Mouse (Mus musculus): Measurements from ENCODE around the gene Prkce. TPM values are rescaled to one million over a fixed set of nuclear protein-coding genes. Genes with fewer than 3 reads are reported as not detected.

Gene Prkce
- polyA plus RNA-seq, 1 experiment from 2014 or later, result 35.7 TPM

- Histone ChIP-seq H3K4me1 (ENCODE audit: control insufficient read depth, insufficient read depth, low read depth, low read length) (no peaks in the 10 kb centered on the region), H3K9ac (ENCODE audit: low read depth, low read length) (no peak overlapping the region), H3K36me3 (ENCODE audit: control insufficient read depth, insufficient read depth, low read length) (no peaks in the 10 kb centered on the region), H3K4me3 (ENCODE audit: low read length) (no peak overlapping the region), H3K27ac (ENCODE audit: low read depth, low read length) (no peak overlapping the region), H3K9me3 (ENCODE audit: control insufficient read depth, low read length) (no peaks in the 10 kb centered on the region), H3K27me3 (replicated peaks; ENCODE audit: control insufficient read depth, insufficient read depth, low read length) (no peaks in the 10 kb centered on the region), H3K4me2 (ENCODE audit: low read length) (no peak overlapping the region)
- 76% methylated on average over 15 of the region's 15 CpGs for WGBS
- no peak for ATAC-seq
These were observed 391.8 kb downstream of the Prkce start for GRCm38 (mm10) chr17:86559206-86559891.

- no peaks in the 10 kb centered on the region for H3K36me3 ChIP-seq (ENCODE audit: control insufficient read depth, insufficient read depth, low read length)
- no peak overlapping the region for H3K9ac ChIP-seq (ENCODE audit: low read depth, low read length)
- H3K4me3 ChIP-seq (ENCODE audit: low read length), result no peak overlapping the region
- WGBS, result 88% methylated on average over 3 of the region's 3 CpGs
- no peaks in the 10 kb centered on the region for H3K9me3 ChIP-seq (ENCODE audit: control insufficient read depth, low read length)
- H3K27ac ChIP-seq (ENCODE audit: low read depth, low read length), result no peak overlapping the region
- no peak overlapping the region for H3K4me2 ChIP-seq (ENCODE audit: low read length)
- no peaks in the 10 kb centered on the region for H3K4me1 ChIP-seq (ENCODE audit: control insufficient read depth, insufficient read depth, low read depth, low read length)
- ATAC-seq, result no peak
- H3K27me3 ChIP-seq (replicated peaks; ENCODE audit: control insufficient read depth, insufficient read depth, low read length), result no peaks in the 10 kb centered on the region
These were observed 392.9 kb downstream of the Prkce start for GRCm38 (mm10) chr17:86560499-86560898.

- H3K4me2 ChIP-seq (ENCODE audit: low read length), result no peak overlapping the region
- no peaks in the 10 kb centered on the region for H3K9me3 ChIP-seq (ENCODE audit: control insufficient read depth, low read length)
- H3K4me1 ChIP-seq (ENCODE audit: control insufficient read depth, insufficient read depth, low read depth, low read length), result no peaks in the 10 kb centered on the region
- no peaks in the 10 kb centered on the region for H3K27me3 ChIP-seq (replicated peaks; ENCODE audit: control insufficient read depth, insufficient read depth, low read length)
- H3K27ac ChIP-seq (ENCODE audit: low read depth, low read length), result no peak overlapping the region
- no peak overlapping the region for H3K9ac ChIP-seq (ENCODE audit: low read depth, low read length)
- no peak overlapping the region for H3K4me3 ChIP-seq (ENCODE audit: low read length)
- WGBS, result 82% methylated on average over 5 of the region's 5 CpGs
- no peak for ATAC-seq
- no peaks in the 10 kb centered on the region for H3K36me3 ChIP-seq (ENCODE audit: control insufficient read depth, insufficient read depth, low read length)
These were observed 402.9 kb downstream of the Prkce start for GRCm38 (mm10) chr17:86570491-86570890.

- H3K4me2 ChIP-seq (ENCODE audit: low read length), result no peak overlapping the region
- no peak overlapping the region for H3K27ac ChIP-seq (ENCODE audit: low read depth, low read length)
- H3K36me3 ChIP-seq (ENCODE audit: control insufficient read depth, insufficient read depth, low read length), result no peaks in the 10 kb centered on the region
- 89% methylated on average over 3 of the region's 3 CpGs for WGBS
- H3K4me1 ChIP-seq (ENCODE audit: control insufficient read depth, insufficient read depth, low read depth, low read length), result no peaks in the 10 kb centered on the region
- ATAC-seq, result no peak
- H3K4me3 ChIP-seq (ENCODE audit: low read length), result no peak overlapping the region
- no peaks in the 10 kb centered on the region for H3K27me3 ChIP-seq (replicated peaks; ENCODE audit: control insufficient read depth, insufficient read depth, low read length)
- H3K9ac ChIP-seq (ENCODE audit: low read depth, low read length), result no peak overlapping the region
- no peaks in the 10 kb centered on the region for H3K9me3 ChIP-seq (ENCODE audit: control insufficient read depth, low read length)
These were observed 403.7 kb downstream of the Prkce start for GRCm38 (mm10) chr17:86571266-86571665.

- no peak overlapping the region for H3K27ac ChIP-seq (ENCODE audit: low read depth, low read length)
- H3K27me3 ChIP-seq (replicated peaks; ENCODE audit: control insufficient read depth, insufficient read depth, low read length), result no peaks in the 10 kb centered on the region
- H3K4me1 ChIP-seq (ENCODE audit: control insufficient read depth, insufficient read depth, low read depth, low read length), result no peaks in the 10 kb centered on the region
- no peaks in the 10 kb centered on the region for H3K36me3 ChIP-seq (ENCODE audit: control insufficient read depth, insufficient read depth, low read length)
- no peaks in the 10 kb centered on the region for H3K9me3 ChIP-seq (ENCODE audit: control insufficient read depth, low read length)
- no peak overlapping the region for H3K4me2 ChIP-seq (ENCODE audit: low read length)
- 87% methylated on average over 6 of the region's 6 CpGs for WGBS
- no peak for ATAC-seq
- H3K4me3 ChIP-seq (ENCODE audit: low read length), result no peak overlapping the region
- no peak overlapping the region for H3K9ac ChIP-seq (ENCODE audit: low read depth, low read length)
These were observed 404.6 kb downstream of the Prkce start for GRCm38 (mm10) chr17:86572136-86572535.

- no peak overlapping the region for H3K9ac ChIP-seq (ENCODE audit: low read depth, low read length)
- H3K4me3 ChIP-seq (ENCODE audit: low read length), result no peak overlapping the region
- no peak for ATAC-seq
- H3K4me1 ChIP-seq (ENCODE audit: control insufficient read depth, insufficient read depth, low read depth, low read length), result no peaks in the 10 kb centered on the region
- 78% methylated on average over 8 of the region's 8 CpGs for WGBS
- no peaks in the 10 kb centered on the region for H3K27me3 ChIP-seq (replicated peaks; ENCODE audit: control insufficient read depth, insufficient read depth, low read length)
- H3K27ac ChIP-seq (ENCODE audit: low read depth, low read length), result no peak overlapping the region
- no peaks in the 10 kb centered on the region for H3K9me3 ChIP-seq (ENCODE audit: control insufficient read depth, low read length)
- H3K36me3 ChIP-seq (ENCODE audit: control insufficient read depth, insufficient read depth, low read length), result no peaks in the 10 kb centered on the region
- H3K4me2 ChIP-seq (ENCODE audit: low read length), result no peak overlapping the region
These were observed 405.0 kb downstream of the Prkce start for GRCm38 (mm10) chr17:86572576-86572975.

GRCm38 (mm10) chr17:86573596-86574248 is 406.1 kb downstream of the Prkce start:
- no peak overlapping the region for H3K4me2 ChIP-seq (ENCODE audit: low read length)
- no peaks in the 10 kb centered on the region for H3K36me3 ChIP-seq (ENCODE audit: control insufficient read depth, insufficient read depth, low read length)
- ATAC-seq, result no peak
- no peak overlapping the region for H3K4me3 ChIP-seq (ENCODE audit: low read length)
- H3K9ac ChIP-seq (ENCODE audit: low read depth, low read length), result no peak overlapping the region
- WGBS, result 81% methylated on average over 16 of the region's 16 CpGs
- H3K27ac ChIP-seq (ENCODE audit: low read depth, low read length), result no peak overlapping the region
- H3K9me3 ChIP-seq (ENCODE audit: control insufficient read depth, low read length), result no peaks in the 10 kb centered on the region
- H3K4me1 ChIP-seq (ENCODE audit: control insufficient read depth, insufficient read depth, low read depth, low read length), result no peaks in the 10 kb centered on the region
- H3K27me3 ChIP-seq (replicated peaks; ENCODE audit: control insufficient read depth, insufficient read depth, low read length), result no peaks in the 10 kb centered on the region

- no peak overlapping the region for H3K9ac ChIP-seq (ENCODE audit: low read depth, low read length)
- WGBS, result 74% methylated on average over 6 of the region's 6 CpGs
- ATAC-seq, result no peak
These were observed 413.1 kb downstream of the Prkce start for GRCm38 (mm10) chr17:86580724-86581123.

GRCm38 (mm10) chr17:86582341-86582740 is 414.8 kb downstream of the Prkce start:
- no peak overlapping the region for H3K9ac ChIP-seq (ENCODE audit: low read depth, low read length)
- WGBS, result 75% methylated on average over 4 of the region's 4 CpGs
- no peaks in the 10 kb centered on the region for H3K9me3 ChIP-seq (ENCODE audit: control insufficient read depth, low read length)
- H3K36me3 ChIP-seq (ENCODE audit: control insufficient read depth, insufficient read depth, low read length), result no peaks in the 10 kb centered on the region
- H3K4me1 ChIP-seq (ENCODE audit: control insufficient read depth, insufficient read depth, low read depth, low read length), result no peaks in the 10 kb centered on the region
- no peak overlapping the region for H3K4me3 ChIP-seq (ENCODE audit: low read length)
- no peaks in the 10 kb centered on the region for H3K27me3 ChIP-seq (replicated peaks; ENCODE audit: control insufficient read depth, insufficient read depth, low read length)
- no peak overlapping the region for H3K4me2 ChIP-seq (ENCODE audit: low read length)
- no peak for ATAC-seq
- no peak overlapping the region for H3K27ac ChIP-seq (ENCODE audit: low read depth, low read length)

More at GRCm38 (mm10) chr17:86580724-86581123, 413.1 kb downstream of the Prkce start:
- Histone ChIP-seq H3K27ac (ENCODE audit: low read depth, low read length) (no peak overlapping the region), H3K4me1 (ENCODE audit: control insufficient read depth, insufficient read depth, low read depth, low read length) (no peaks in the 10 kb centered on the region), H3K9me3 (ENCODE audit: control insufficient read depth, low read length) (no peaks in the 10 kb centered on the region), H3K4me3 (ENCODE audit: low read length) (no peak overlapping the region), H3K4me2 (ENCODE audit: low read length) (no peak overlapping the region), H3K27me3 (replicated peaks; ENCODE audit: control insufficient read depth, insufficient read depth, low read length) (no peaks in the 10 kb centered on the region), H3K36me3 (ENCODE audit: control insufficient read depth, insufficient read depth, low read length) (no peaks in the 10 kb centered on the region)
